Mouse (Mus musculus): ENCODE measurements around the gene Uvrag. TPM values are rescaled to one million over a fixed set of nuclear protein-coding genes. Genes with fewer than 3 reads are reported as not detected.
A peak's percentile ranks its signal among the peaks of the same experiment; 100 is the strongest.

The Uvrag gene
- polyA plus RNA-seq, 1 experiment: 40.2 TPM

- H3K4me1 ChIP-seq (ENCODE audit: control insufficient read depth, insufficient read depth, low read length): peaks cover 22% of the 10 kb centered on the region
- TF ChIP-seq POLR2A (IDR thresholded peaks at IDR 0.05; ENCODE audit: low read depth, low read length) (no peak), CTCF (IDR thresholded peaks at IDR 0.05; ENCODE audit: borderline replicate concordance, insufficient read depth, low read length) (no peak)
These were observed 239.8 kb downstream of the Uvrag start for GRCm38 (mm10) chr7:98901120-98901519.

GRCm38 (mm10) chr7:98899815-98900214 lies 241.1 kb downstream of the Uvrag start:
- Histone ChIP-seq H3K4me1 (ENCODE audit: control insufficient read depth, insufficient read depth, low read length) (peaks cover 19% of the 10 kb centered on the region), H3K27ac (ENCODE audit: insufficient read depth, low read length) (peak overlapping the region; percentile 36; the same call in 1 of the 2 replicates), H3K4me3 (ENCODE audit: insufficient read depth, low read length) (no peak overlapping the region)
- TF ChIP-seq CTCF (IDR thresholded peaks at IDR 0.05; ENCODE audit: borderline replicate concordance, insufficient read depth, low read length) (no peak), POLR2A (IDR thresholded peaks at IDR 0.05; ENCODE audit: low read depth, low read length) (no peak)

More at GRCm38 (mm10) chr7:98901120-98901519, 239.8 kb downstream of the Uvrag start:
- Histone ChIP-seq H3K27ac (ENCODE audit: insufficient read depth, low read length) (no peak overlapping the region), H3K4me3 (ENCODE audit: insufficient read depth, low read length) (no peak overlapping the region)

GRCm38 (mm10) chr7:98897323-98897722 lies 243.6 kb downstream of the Uvrag start:
- H3K4me3 ChIP-seq (ENCODE audit: insufficient read depth, low read length): no peak overlapping the region
- H3K27ac ChIP-seq (ENCODE audit: insufficient read depth, low read length): no peak overlapping the region
- TF ChIP-seq CTCF (IDR thresholded peaks at IDR 0.05; ENCODE audit: borderline replicate concordance, insufficient read depth, low read length) (no peak), POLR2A (IDR thresholded peaks at IDR 0.05; ENCODE audit: low read depth, low read length) (no peak)
- H3K4me1 ChIP-seq (ENCODE audit: control insufficient read depth, insufficient read depth, low read length): peaks cover 4% of the 10 kb centered on the region; the same call in 1 of the 2 replicates

- Histone ChIP-seq H3K4me1 (ENCODE audit: control insufficient read depth, insufficient read depth, low read length) (peaks cover 3% of the 10 kb centered on the region; the same call in 1 of the 2 replicates), H3K27ac (ENCODE audit: insufficient read depth, low read length) (no peak overlapping the region), H3K4me3 (ENCODE audit: insufficient read depth, low read length) (no peak overlapping the region)
- no peak for TF ChIP-seq CTCF (IDR thresholded peaks at IDR 0.05; ENCODE audit: borderline replicate concordance, insufficient read depth, low read length)
- TF ChIP-seq POLR2A (IDR thresholded peaks at IDR 0.05; ENCODE audit: low read depth, low read length): no peak
These were observed 245.3 kb downstream of the Uvrag start for GRCm38 (mm10) chr7:98895501-98896095.

GRCm38 (mm10) chr7:98894768-98895167 lies 246.2 kb downstream of the Uvrag start:
- TF ChIP-seq POLR2A (IDR thresholded peaks at IDR 0.05; ENCODE audit: low read depth, low read length) (no peak), CTCF (IDR thresholded peaks at IDR 0.05; ENCODE audit: borderline replicate concordance, insufficient read depth, low read length) (no peak)
- no peak overlapping the region for H3K4me3 ChIP-seq (ENCODE audit: insufficient read depth, low read length)
- H3K27ac ChIP-seq (ENCODE audit: insufficient read depth, low read length): no peak overlapping the region
- no peaks in the 10 kb centered on the region for H3K4me1 ChIP-seq (ENCODE audit: control insufficient read depth, insufficient read depth, low read length)

GRCm38 (mm10) chr7:98894305-98894704 lies 246.6 kb downstream of the Uvrag start:
- H3K27ac ChIP-seq (ENCODE audit: insufficient read depth, low read length): no peak overlapping the region
- no peaks in the 10 kb centered on the region for H3K4me1 ChIP-seq (ENCODE audit: control insufficient read depth, insufficient read depth, low read length)
- H3K4me3 ChIP-seq (ENCODE audit: insufficient read depth, low read length): no peak overlapping the region
- TF ChIP-seq POLR2A (IDR thresholded peaks at IDR 0.05; ENCODE audit: low read depth, low read length) (no peak), CTCF (IDR thresholded peaks at IDR 0.05; ENCODE audit: borderline replicate concordance, insufficient read depth, low read length) (no peak)

GRCm38 (mm10) chr7:98893144-98893543 lies 247.8 kb downstream of the Uvrag start:
- no peak overlapping the region for H3K27ac ChIP-seq (ENCODE audit: insufficient read depth, low read length)
- H3K4me3 ChIP-seq (ENCODE audit: insufficient read depth, low read length): no peak overlapping the region
- no peak for TF ChIP-seq CTCF (IDR thresholded peaks at IDR 0.05; ENCODE audit: borderline replicate concordance, insufficient read depth, low read length)
- TF ChIP-seq POLR2A (IDR thresholded peaks at IDR 0.05; ENCODE audit: low read depth, low read length): no peak
- H3K4me1 ChIP-seq (ENCODE audit: control insufficient read depth, insufficient read depth, low read length): no peaks in the 10 kb centered on the region

- H3K27ac ChIP-seq (ENCODE audit: insufficient read depth, low read length): no peak overlapping the region
- H3K4me1 ChIP-seq (ENCODE audit: control insufficient read depth, insufficient read depth, low read length): no peaks in the 10 kb centered on the region
- no peak for TF ChIP-seq CTCF (IDR thresholded peaks at IDR 0.05; ENCODE audit: borderline replicate concordance, insufficient read depth, low read length)
- no peak for TF ChIP-seq POLR2A (IDR thresholded peaks at IDR 0.05; ENCODE audit: low read depth, low read length)
- H3K4me3 ChIP-seq (ENCODE audit: insufficient read depth, low read length): no peak overlapping the region
These were observed 251.7 kb downstream of the Uvrag start for GRCm38 (mm10) chr7:98889211-98889610.

GRCm38 (mm10) chr7:98888810-98889209 lies 252.1 kb downstream of the Uvrag start:
- no peak overlapping the region for H3K27ac ChIP-seq (ENCODE audit: insufficient read depth, low read length)
- H3K4me1 ChIP-seq (ENCODE audit: control insufficient read depth, insufficient read depth, low read length): no peaks in the 10 kb centered on the region
- TF ChIP-seq CTCF (IDR thresholded peaks at IDR 0.05; ENCODE audit: borderline replicate concordance, insufficient read depth, low read length) (no peak), POLR2A (IDR thresholded peaks at IDR 0.05; ENCODE audit: low read depth, low read length) (no peak)
- no peak overlapping the region for H3K4me3 ChIP-seq (ENCODE audit: insufficient read depth, low read length)

- Histone ChIP-seq H3K27ac (ENCODE audit: insufficient read depth, low read length) (no peak overlapping the region), H3K4me3 (ENCODE audit: insufficient read depth, low read length) (no peak overlapping the region), H3K4me1 (ENCODE audit: control insufficient read depth, insufficient read depth, low read length) (no peaks in the 10 kb centered on the region)
- no peak for TF ChIP-seq POLR2A (IDR thresholded peaks at IDR 0.05; ENCODE audit: low read depth, low read length)
- TF ChIP-seq CTCF (IDR thresholded peaks at IDR 0.05; ENCODE audit: borderline replicate concordance, insufficient read depth, low read length): no peak
These were observed 253.1 kb downstream of the Uvrag start for GRCm38 (mm10) chr7:98887811-98888261.
